Mouse (Mus musculus) heart, adult 18-20 months (tissue): ENCODE measurements around the gene Lhfpl2. TPM values are rescaled to one million over a fixed set of nuclear protein-coding genes. Genes with fewer than 3 reads are reported as not detected.
A peak's percentile ranks its signal among the peaks of the same experiment; 100 is the strongest.

Source experiments
- DNase-seq, 2 experiments: peaks; one replicate each; pipeline ENCODE4 v3.0.0; 2021 to 2022; ENCODE audit warnings: mixed read lengths in 1 of 2
- total RNA-seq, 2 experiments: library from RNA; stranded (reverse); gene quantifications; 2 replicates each; pipeline ENCODE4 v1.2.3; 2021

Lhfpl2 gene
- total RNA-seq, 2 experiments from 2014 or later, result 2.8 to 3.1 TPM

GRCm38 (mm10) chr13:94095202-94095601, 37.6 kb downstream of the Lhfpl2 start:
- DNase-seq, result no peak

- DNase-seq, result no peak
Observed at GRCm38 (mm10) chr13:94097667-94098066, 40.1 kb downstream of the Lhfpl2 start.

GRCm38 (mm10) chr13:94098369-94099084, 40.9 kb downstream of the Lhfpl2 start:
- DNase-seq, result peak; percentile 25 to 40

GRCm38 (mm10) chr13:94099087-94099486, 41.5 kb downstream of the Lhfpl2 start:
- DNase-seq, result no peak

GRCm38 (mm10) chr13:94100361-94100760, 42.8 kb downstream of the Lhfpl2 start:
- DNase-seq, result no peak

- no peak for DNase-seq
Observed at GRCm38 (mm10) chr13:94101020-94101571, 43.5 kb downstream of the Lhfpl2 start.

- no peak for DNase-seq
Observed at GRCm38 (mm10) chr13:94104866-94105475, 47.4 kb downstream of the Lhfpl2 start.

- peak in 1 of 2 experiments; percentile 23 for DNase-seq
Observed at GRCm38 (mm10) chr13:94106431-94106830, 48.8 kb downstream of the Lhfpl2 start.

GRCm38 (mm10) chr13:94106983-94107382, 49.4 kb downstream of the Lhfpl2 start:
- DNase-seq, result peak in 1 of 2 experiments; percentile 42

GRCm38 (mm10) chr13:94110556-94110955, 53.0 kb downstream of the Lhfpl2 start:
- DNase-seq, result no peak

GRCm38 (mm10) chr13:94115476-94115875, 57.9 kb downstream of the Lhfpl2 start:
- peak in 1 of 2 experiments; percentile 37 for DNase-seq

GRCm38 (mm10) chr13:94116705-94117410, 59.3 kb downstream of the Lhfpl2 start:
- DNase-seq, result no peak

- no peak for DNase-seq
Observed at GRCm38 (mm10) chr13:94117522-94117921, 59.9 kb downstream of the Lhfpl2 start.

- no peak for DNase-seq
Observed at GRCm38 (mm10) chr13:94118091-94118490, 60.5 kb downstream of the Lhfpl2 start.

GRCm38 (mm10) chr13:94119309-94119708, 61.7 kb downstream of the Lhfpl2 start:
- DNase-seq, result no peak

- DNase-seq, result peak; percentile 44 to 54
Observed at GRCm38 (mm10) chr13:94122703-94123592, 65.4 kb downstream of the Lhfpl2 start.

- peak; percentile 25 to 38 for DNase-seq
Observed at GRCm38 (mm10) chr13:94130394-94130793, 72.8 kb downstream of the Lhfpl2 start.

GRCm38 (mm10) chr13:94131135-94131534, 73.5 kb downstream of the Lhfpl2 start:
- DNase-seq, result no peak

GRCm38 (mm10) chr13:94132187-94132995, 74.8 kb downstream of the Lhfpl2 start:
- DNase-seq, result peak; percentile 75 to 78

- no peak for DNase-seq
Observed at GRCm38 (mm10) chr13:94134646-94135045, 77.0 kb downstream of the Lhfpl2 start.

GRCm38 (mm10) chr13:94135180-94135579, 77.6 kb downstream of the Lhfpl2 start:
- DNase-seq, result peak; percentile 78 to 87
